Mouse (Mus musculus) kidney, adult 9 months (tissue): ENCODE data around the gene Rxrb.

Experiments
- DNase-seq: peaks from one replicate; pipeline ENCODE4 v3.0.0; 2022

Gene Rxrb

DNA sequence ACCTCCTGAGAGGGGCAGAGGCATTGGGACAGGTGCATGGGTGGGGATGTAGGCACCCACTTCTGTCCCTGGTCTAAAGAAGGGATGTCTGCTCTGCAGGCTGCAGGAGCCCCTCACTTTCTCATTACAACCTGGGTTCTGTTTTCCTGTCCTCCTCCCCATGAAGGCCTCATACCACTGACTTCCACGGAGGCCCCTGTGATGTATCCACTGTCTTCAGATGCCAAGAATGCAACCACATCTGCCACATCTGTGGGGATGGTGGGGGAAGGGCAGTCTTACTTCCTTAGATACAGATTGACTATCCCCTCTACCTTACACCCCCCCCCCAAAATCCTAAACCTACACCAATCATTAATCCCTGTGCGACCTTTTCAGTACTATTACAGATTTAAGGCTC, 5.4 kb upstream of the Rxrb start:
- peak; percentile 27 for DNase-seq

DNA sequence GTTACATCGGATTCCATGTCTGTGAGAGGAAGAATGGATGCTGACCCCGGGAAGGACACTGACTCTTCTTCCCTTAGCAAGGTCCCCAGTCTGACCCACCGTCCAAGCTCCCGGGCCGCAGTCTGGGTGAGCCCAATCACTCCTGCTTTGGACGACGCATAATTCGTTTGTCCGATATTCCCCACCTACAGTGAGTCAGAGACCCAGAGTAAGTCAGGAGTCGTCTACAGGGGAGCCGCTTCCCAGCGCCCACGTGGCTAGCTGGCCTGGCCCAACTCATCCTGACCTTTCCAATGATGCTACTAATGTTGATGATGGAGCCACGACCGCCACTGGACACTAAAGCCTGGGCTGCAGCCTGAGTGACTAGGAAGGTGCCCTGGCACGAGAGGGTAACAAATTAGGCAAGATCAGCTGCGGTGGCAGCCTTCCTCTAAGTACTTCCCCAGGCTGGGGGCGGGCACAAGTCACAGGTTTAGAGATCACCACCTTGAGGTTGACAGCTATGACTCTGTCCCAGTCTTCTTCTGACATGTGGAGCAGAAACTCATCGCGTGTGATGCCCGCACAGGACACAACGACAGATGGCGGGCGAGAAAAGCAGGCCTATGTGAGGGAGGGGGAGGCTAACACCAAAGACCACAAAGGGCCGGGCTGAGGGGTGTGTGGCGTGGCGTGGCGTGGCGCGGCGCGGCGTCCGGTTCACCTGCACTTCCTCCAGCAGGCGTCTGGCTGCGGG, 4.5 kb upstream of the Rxrb start:
- peak; percentile 43 for DNase-seq

DNA sequence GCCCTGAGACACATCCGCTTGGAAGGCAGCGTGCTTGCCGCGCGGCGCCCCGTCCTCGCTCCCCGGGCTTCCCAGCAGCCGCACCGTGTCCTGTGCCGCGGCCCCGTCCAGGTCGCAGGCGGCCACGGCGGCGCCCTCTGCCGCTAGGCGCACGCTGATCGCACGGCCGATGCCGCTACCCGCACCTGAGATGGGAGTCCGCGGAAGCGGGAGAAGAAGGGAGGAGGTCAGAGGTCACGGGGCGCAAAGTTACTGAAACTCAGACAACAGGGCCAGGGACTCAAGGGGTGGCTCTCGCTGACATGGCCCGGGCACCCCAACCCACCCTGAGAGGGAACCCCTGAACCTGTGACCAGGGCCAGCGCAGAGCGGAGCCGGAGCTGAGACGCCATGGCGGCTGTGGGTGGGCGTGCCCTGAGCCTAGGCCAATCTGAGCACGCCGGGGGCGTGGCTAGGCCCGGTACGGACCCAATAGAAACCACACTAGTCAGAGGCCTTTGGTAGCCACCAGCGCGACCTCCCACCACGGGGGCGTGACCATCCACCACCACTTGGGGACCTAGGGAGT, 3.9 kb upstream of the Rxrb start, which contains the start of gene H2-Ke6:
Gene H2-Ke6, minus strand, starts transcription at position 405 of the 568 bp plus-strand sequence.
- peak; percentile 98 for DNase-seq

DNA sequence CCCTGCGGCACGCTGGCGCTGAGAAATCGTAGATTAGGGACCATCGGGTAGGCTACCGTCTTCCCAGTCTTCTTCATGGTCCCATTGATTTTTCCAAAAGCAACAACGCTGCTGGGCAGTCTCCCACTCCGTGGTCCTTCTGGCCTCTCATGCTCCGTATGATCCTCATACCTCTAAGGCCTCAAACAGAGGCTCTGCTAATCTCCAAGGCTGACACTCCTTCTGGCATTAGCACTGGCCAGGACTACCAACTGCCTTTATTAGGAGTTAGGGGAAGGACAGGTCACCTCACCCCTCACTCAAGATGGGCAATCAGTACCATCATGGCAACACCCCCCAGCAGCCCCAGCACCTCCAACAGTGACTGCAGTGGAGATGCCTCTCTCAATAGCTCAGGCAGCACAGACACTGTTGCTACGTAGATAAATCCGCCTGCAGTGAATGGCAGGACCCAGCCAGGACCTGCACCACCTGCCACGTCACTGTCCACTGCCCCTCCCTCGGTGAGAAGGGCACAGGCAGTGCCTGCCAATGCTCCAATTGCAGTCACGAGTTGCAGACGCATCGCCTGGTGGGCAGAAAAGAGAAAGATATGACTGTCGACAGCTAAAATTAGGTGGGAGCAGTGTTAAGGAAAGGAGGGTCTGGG, 3.0 kb upstream of the Rxrb start:
- DNase-seq = peak; percentile 19

DNA sequence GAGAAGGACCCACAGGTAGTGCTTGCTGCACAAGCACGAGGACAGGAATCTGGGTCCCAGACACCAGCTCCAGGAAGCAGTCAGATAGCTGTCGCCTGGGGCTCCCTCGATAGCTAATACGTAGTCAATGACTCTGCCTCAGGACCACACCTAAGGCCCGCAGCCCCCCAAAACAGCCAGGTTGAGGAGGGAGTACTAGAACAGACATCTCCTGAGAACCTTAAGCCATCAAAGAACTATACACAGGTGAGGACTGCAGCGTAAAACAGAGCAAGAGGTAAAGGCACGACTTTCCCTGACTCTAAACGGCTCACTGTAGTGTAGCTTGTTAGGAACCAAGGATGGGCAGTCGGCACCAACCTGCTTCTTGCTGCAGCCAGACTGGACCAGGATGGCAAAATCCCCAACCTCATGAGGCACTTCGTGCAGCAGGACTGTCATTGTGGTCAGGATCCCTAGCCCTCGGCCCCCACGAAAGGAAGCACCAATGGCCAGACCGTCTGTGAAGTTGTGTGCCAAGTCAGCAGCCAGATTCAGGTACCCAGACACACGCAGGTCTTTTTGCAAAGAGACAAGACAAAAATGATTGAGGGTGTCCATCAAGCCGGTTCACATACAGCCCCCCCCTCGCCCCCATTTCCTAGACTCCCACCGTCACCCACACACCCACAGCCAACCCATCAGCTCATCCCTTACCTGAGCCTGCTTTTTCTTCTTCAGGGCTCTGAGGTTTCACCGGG, 2.3 kb upstream of the Rxrb start:
- peak; percentile 17 for DNase-seq

DNA sequence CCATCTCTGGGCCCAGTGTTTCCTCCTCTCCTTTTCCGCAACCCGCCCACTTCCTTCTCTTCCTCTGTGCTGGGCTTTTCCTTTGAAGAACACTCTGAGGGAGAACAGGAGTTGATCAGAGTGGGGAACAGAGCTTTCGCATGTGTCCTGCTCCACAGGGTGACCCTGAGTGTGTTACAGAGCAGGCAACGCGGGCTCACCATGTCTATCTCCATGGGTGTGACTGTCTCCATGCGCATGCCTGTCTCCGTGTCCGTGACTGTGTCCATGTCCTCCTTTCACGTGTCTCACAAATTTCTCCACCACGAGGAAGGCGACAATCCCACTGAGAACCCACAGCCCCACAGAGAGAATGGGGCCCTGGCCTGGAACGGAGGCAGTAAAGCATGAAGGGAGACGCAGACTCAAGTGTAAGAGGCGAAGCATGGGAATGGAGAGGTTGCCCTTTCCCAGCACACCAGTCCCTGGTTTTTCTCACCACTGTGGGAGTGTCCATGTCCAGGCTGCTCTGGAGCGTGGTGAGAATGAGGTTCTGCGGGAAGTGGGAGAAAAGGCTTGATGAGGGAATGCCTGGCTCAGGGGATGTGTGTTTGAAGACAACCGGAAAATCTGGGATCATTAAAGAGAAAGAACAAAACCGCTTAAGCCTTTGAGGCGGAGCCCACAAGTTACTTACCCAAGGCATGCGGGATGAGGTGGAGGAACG, 1.6 kb upstream of the Rxrb start:
- peak; percentile 30 for DNase-seq

DNA sequence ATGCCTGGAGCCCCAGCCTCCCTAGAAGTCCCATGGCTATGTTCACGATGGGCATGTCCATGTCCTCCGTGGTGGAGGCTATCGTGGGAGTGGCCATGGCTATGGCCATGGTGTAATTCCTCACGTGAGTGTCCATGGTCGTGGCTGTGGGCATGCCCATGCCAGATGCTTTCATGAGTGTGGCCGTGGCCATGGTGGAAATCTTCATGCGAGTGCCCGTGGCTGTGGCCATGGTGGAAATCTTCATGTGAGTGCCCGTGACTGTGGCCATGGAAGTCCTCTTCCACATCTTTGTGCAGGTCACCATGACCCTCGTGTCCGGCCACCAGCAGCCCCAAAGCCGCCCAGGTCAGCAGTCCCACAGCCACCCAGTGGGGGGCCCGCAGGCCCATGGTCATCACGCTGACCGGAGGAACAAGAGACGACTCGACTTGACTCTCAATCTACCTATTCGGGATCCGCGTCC, 718 bp upstream of the Rxrb start:
- DNase-seq = no peak

DNA sequence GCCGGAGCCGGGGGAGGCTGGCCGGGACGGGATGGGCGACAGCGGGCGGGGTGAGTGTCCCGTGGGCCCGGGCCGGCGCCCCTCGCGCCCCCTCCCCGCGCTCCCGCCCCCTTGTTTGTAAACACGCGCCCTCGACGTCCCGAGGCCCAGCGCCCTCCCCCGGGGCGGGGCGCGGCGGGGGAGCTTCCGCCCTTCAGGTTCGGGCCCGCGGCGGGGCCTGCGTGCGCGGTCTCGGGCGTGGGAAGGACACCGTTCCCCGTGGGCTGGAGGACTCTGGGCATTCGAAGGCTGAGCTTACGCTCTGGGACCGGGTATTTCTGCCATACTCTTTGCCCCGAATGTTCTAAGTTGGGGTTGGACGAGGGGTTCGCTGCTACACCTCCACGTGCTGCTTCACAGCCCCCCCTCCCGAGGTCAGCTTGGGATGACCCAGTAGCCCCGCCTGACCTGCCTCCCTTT, 591 bp downstream of the Rxrb start:
- peak; percentile 78 for DNase-seq

DNA sequence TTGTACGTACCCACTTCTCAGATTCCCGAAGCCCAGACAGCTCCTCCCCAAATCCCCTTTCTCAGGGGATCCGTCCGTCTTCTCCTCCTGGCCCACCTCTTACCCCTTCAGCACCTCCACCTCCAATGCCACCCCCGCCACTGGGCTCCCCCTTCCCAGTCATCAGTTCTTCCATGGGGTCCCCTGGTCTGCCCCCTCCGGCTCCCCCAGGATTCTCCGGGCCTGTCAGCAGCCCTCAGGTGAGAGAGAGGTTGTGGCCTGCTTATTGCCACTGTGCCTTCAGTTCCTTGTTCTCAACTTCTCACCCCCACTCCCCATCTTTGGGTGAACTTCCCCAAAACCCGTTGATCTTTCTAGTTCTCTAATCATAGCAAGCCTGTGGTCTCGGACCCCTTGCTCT, 1.2 kb downstream of the Rxrb start:
- peak; percentile 31 for DNase-seq

DNA sequence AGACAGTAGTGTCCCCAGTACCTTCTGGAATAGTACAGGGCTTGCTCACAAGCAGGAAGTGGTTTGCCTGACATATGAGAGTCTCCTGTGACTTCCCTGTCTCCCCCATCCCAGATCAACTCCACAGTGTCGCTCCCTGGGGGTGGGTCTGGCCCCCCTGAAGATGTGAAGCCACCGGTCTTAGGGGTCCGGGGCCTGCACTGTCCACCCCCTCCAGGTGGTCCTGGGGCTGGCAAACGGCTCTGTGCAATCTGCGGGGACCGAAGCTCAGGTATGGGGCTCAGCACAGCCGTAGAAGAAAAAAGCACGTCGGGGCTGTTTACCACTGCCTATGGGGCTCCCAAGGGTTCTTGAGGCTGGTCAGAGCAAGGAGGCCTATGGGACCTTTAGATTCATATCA, 1.8 kb downstream of the Rxrb start:
- DNase-seq = peak; percentile 18

DNA sequence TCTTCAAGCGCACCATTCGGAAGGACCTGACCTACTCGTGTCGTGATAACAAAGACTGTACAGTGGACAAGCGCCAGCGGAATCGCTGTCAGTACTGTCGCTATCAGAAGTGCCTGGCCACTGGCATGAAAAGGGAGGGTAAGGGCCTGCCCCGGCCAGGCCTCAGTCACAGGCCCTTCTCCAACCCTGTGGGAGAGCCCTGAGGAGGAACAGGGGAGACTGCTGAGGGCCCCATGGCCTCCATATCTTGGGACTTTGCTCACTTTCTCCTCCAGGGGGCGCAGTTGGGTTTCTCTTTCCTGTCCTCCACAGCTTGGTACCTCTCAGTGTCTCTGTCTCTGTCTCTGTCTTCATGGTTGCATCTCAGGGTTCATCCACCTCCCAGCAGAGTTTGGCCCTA, 2.5 kb downstream of the Rxrb start:
- peak; percentile 73 for DNase-seq

DNA sequence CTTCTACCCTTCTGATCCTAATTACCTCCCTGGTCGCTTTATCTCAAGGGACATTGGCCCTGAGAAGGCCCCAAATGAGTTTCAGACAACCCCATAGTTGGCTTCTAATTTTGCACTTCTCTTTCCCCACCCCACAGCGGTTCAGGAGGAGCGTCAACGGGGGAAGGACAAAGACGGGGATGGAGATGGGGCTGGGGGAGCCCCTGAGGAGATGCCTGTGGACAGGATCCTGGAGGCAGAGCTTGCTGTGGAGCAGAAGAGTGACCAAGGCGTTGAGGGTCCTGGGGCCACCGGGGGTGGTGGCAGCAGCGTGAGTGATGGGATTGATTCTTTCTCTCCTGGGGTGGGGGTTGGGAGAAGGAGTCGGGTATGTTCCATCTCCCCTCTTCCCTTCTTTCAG, 3.9 kb downstream of the Rxrb start:
- DNase-seq = no peak

DNA sequence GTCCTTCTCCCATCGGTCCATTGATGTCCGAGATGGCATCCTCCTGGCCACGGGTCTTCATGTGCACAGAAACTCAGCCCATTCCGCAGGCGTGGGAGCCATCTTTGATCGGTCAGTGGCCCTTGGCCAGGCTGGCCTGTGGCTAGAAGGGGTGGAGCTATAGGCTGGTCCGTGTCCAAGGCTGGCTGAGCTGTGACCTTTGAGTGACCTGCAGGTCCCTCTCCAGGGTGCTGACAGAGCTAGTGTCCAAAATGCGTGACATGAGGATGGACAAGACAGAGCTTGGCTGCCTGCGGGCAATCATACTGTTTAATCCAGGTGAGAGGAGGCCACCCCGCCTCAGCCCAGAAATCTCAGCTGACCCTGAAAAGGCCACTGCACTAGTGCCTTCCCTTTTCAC, 5.0 kb downstream of the Rxrb start:
- DNase-seq = peak; percentile 87

DNA sequence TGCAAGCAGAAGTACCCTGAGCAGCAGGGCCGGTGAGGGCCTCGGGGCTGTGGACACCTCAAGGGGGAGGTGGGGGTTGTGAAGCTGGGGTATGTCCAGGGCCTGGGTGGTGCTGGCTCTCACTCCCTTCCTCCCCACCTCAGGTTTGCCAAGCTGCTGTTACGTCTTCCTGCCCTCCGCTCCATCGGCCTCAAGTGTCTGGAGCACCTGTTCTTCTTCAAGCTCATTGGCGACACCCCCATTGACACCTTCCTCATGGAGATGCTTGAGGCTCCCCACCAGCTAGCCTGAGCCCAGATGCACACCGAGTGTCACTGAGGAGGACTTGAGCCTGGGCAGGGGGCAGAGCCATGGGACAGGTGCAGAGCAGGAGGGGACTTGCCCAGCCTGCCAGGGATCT, 5.6 kb downstream of the Rxrb start:
- peak; percentile 7 for DNase-seq

DNA sequence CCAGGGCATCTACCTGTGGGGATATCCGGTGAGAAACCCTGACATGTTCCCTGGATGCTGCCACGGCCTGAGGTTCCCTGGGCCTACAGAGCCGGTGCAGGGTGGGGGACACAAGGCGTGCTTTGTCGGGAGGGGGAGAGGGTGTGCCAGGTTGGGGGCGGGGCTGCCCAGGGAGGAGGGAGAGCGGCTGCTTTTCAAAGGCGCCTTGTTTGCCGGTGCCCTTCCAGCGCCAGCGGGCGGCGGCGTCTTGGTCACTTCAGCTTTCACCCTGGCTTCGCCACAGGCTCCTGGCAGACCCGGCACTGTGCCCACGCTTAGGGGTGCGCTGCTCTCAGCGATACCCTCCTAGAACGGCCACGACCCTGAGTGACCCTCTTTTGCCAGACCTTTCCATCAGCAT, 6.8 kb downstream of the Rxrb start:
- DNase-seq = peak; percentile 12

DNA sequence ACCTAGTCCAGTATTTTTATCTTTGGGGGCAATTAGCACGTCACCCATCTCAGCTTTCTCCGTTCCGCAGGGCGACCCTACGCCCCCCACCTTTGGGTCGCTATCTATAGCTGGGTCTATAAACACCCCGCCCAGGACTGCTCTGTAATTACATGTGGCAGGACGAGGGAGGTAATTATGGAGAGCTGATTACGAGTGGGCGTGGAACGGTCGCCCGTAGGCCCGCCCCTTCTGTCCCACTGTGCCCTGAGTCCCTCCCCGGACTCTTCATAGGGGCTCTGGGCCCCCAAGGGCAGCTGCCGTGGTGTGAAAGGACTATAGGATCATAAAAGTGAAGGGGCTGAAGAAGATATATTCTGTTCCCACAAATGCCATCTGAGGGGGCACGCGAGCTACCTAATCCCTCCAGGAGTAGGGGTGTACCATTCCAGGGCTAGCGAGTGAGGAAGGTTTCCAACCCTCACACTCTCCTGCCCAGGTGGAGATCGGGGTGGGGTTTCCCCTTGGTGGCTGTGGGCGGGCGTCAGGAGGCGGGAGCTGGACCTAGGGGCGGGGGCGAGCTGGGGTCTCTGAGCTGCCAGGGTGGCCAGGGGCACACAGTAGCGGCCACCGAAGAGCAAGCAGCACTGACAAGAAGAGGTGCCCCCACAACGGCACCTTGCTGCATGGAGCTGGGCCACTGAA, 7.4 kb downstream of the Rxrb start, which contains the start of gene Col11a2:
Gene Col11a2, plus strand, starts transcription at position 560 of the 684 bp plus-strand sequence.
- peak; percentile 13 for DNase-seq

DNA sequence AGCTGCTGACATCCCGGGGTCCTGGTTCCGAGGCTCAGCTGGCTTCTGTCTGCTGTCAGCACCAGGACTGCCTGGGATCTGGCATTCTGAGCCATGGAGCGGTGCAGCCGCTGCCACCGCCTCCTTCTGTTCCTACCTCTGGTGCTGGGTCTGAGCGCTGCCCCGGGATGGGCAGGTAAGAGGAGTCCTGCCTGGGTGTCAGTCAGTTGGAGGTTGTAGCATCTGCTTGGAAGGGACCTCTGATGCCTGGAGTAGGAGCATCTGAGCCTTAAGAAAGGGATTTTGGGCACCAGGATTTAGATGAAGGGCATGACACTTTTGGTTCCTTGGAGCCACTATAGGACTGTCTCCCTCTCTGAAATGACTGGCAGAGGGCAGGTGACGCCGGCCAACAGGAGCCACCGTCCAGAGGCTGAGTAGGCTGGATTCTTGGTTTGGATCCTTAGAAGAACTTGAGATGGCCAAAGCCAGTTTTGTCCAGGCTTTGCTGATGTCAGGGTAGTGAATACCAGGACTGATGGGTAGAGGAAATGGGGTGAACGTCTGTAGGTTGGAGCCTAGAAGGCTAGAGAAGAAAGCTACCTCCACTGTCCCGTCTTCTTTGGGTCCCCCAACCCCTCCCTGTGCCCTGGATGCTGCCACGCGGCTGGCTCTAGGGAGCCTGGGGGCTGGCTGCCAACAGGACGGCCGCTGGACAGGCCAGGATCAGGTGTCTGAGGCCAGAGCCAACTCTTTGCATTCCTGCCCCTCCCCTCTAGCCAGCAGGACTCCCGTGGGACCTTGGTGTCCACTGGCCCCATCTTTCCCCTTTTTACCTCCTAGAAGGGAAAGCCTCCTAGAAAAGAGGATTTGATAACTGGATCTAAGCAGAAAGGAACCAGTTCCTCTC, 8.2 kb downstream of the Rxrb start:
- no peak for DNase-seq

DNA sequence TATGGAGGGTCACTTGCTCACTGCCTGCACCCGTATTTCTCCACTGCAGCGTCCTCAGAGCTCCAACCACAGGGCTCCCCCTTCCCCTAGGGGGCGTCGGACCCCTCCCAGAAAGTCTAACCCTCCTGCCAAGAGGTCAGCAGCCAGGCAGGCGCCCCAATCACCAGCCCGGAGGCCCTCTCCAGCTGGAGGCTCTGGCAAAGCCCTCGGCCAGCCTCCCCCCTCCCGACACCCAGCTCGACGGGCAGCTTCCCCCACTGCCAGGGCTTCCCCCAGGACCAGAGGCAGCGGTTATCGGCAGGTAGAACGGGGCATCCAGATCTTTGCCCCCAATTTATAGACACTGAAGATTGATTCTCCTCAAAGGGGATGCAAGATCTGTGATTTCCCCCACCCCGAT, 14.3 kb downstream of the Rxrb start:
- DNase-seq = no peak

DNA sequence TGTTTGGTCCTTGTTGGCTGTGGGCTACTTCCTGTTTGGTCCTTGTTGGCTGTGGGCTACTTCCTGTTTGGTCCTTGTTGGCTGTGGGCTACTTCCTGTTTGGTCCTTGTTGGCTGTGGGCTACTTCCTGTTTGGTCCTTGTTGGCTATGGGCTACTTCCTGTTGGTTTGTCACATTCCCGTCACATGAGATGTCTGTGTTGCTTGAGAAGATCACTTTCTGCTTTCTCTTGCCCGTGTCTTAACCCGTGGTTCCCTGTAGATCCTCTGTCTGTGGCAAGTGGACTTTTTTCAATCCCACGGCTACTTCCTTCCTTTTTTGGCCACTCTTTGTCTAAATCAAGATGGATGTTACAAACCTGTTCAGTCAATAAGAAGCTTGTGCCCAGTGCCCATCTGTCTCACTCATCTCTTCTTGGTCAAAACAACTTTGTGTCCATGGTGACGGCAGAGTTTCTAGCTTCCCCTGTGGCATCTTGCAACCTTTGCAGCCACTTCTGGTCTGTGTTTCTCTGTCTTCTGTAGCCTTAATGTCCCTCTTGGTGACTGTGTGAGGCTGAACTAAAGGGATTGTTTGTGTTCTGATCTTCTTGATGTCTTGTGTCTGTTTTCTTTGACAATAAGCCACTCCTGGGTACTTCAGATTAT, 15.9 kb downstream of the Rxrb start:
- no peak for DNase-seq

DNA sequence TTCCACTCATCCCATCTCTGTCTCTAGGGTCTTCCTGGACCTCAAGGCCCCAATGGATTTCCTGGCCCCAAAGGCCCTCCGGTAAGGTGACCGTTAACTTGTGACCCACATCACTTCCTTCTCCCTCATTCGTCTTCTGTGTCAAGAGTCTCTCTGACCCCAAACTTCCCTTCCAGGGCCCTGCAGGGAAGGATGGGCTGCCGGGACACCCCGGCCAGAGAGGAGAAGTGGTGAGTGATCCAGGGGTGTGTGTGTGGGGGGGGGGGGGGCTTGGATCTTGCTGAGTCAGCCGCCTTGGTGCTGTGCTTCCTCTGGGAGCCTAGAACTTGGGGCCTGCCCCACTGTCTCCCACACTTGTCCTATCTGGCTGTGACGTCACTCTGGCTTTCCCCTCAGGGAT, 25.6 kb downstream of the Rxrb start:
- no peak for DNase-seq
